Mouse (Mus musculus): ENCODE results near the gene Pdia4. TPM values are rescaled to one million over a fixed set of nuclear protein-coding genes. Genes with fewer than 3 reads are reported as not detected.
A peak's percentile ranks its signal among the peaks of the same experiment; 100 is the strongest.
"Not testable (repeated sequence)": the region's sequence is repeated elsewhere in the genome, so short reads cannot be mapped to it uniquely, and the experiment has no call there.

The Pdia4 gene
- 228 and 351 TPM in 2 replicates for polyA plus RNA-seq (2014; fragmentation: Nextera tagmentation; extraction: Ambion mirVana)

- Histone ChIP-seq H3K4me3 (ENCODE audit: low read length) (peak within 1 kb of the TSS; percentile 63), H3K27ac (ENCODE audit: low read depth, low read length) (peak within 1 kb of the TSS; percentile 94), H3K9ac (ENCODE audit: low read depth, low read length) (peak within 1 kb of the TSS; percentile 79), H3K4me2 (replicated peaks; ENCODE audit: low read depth, low read length) (peak within 1 kb of the TSS; percentile 93), H3K4me1 (ENCODE audit: control insufficient read depth, insufficient read depth, low read length) (peaks cover 18% of the 10 kb centered on the region), H3K27me3 (ENCODE audit: control insufficient read depth, insufficient read depth, low read length) (no peaks in the 10 kb centered on the region), H3K9me3 (ENCODE audit: control insufficient read depth, low read length) (no peaks in the 10 kb centered on the region), H3K36me3 (ENCODE audit: control insufficient read depth, insufficient read depth, low read length) (peaks cover 4% of the 10 kb centered on the region; the same call in 1 of the 2 replicates)
- ATAC-seq (ENCODE audit: low FRiP score, low TSS enrichment): peak; percentile 99
- under 1% methylated on average over 44 of the region's 44 CpGs for WGBS
Measured at GRCm38 (mm10) chr6:47813257-47813878, at the start of gene Pdia4. Gene Pdia4, minus strand, starts transcription at chr6:47813430.

- ATAC-seq (ENCODE audit: low FRiP score, low TSS enrichment); H3K4me1 ChIP-seq (ENCODE audit: control insufficient read depth, insufficient read depth, low read length); H3K9ac ChIP-seq (ENCODE audit: low read depth, low read length); H3K4me3 ChIP-seq (ENCODE audit: low read length); H3K27me3 ChIP-seq (ENCODE audit: control insufficient read depth, insufficient read depth, low read length); H3K9me3 ChIP-seq (ENCODE audit: control insufficient read depth, low read length); H3K4me2 ChIP-seq (replicated peaks; ENCODE audit: low read depth, low read length); H3K27ac ChIP-seq (ENCODE audit: low read depth, low read length): not testable (repeated sequence)
- peaks cover 27% of the 10 kb centered on the region for H3K36me3 ChIP-seq (ENCODE audit: control insufficient read depth, insufficient read depth, low read length)
- WGBS: 95% methylated on average over 3 of the region's 3 CpGs
Measured at GRCm38 (mm10) chr6:47857729-47858128, 44.5 kb upstream of the Pdia4 start.

GRCm38 (mm10) chr6:47857241-47857640 lies 44.0 kb upstream of the Pdia4 start:
- Histone ChIP-seq H3K27ac (ENCODE audit: low read depth, low read length) (no peak overlapping the region), H3K9ac (ENCODE audit: low read depth, low read length) (no peak overlapping the region), H3K4me3 (ENCODE audit: low read length) (no peak overlapping the region), H3K9me3 (ENCODE audit: control insufficient read depth, low read length) (no peaks in the 10 kb centered on the region), H3K4me2 (replicated peaks; ENCODE audit: low read depth, low read length) (no peak overlapping the region), H3K4me1 (ENCODE audit: control insufficient read depth, insufficient read depth, low read length) (no peaks in the 10 kb centered on the region), H3K36me3 (ENCODE audit: control insufficient read depth, insufficient read depth, low read length) (peaks cover 24% of the 10 kb centered on the region), H3K27me3 (ENCODE audit: control insufficient read depth, insufficient read depth, low read length) (no peaks in the 10 kb centered on the region)
- no peak for ATAC-seq (ENCODE audit: low FRiP score, low TSS enrichment)
- WGBS: 94% methylated on average over 6 of the region's 6 CpGs

- H3K4me3 ChIP-seq (ENCODE audit: low read length): no peak overlapping the region
- no peaks in the 10 kb centered on the region for H3K27me3 ChIP-seq (ENCODE audit: control insufficient read depth, insufficient read depth, low read length)
- H3K4me1 ChIP-seq (ENCODE audit: control insufficient read depth, insufficient read depth, low read length): no peaks in the 10 kb centered on the region
- H3K9me3 ChIP-seq (ENCODE audit: control insufficient read depth, low read length): no peaks in the 10 kb centered on the region
- peaks cover 6% of the 10 kb centered on the region; the same call in 1 of the 2 replicates for H3K36me3 ChIP-seq (ENCODE audit: control insufficient read depth, insufficient read depth, low read length)
- H3K4me2 ChIP-seq (replicated peaks; ENCODE audit: low read depth, low read length): no peak overlapping the region
- ATAC-seq (ENCODE audit: low FRiP score, low TSS enrichment): no peak
- H3K9ac ChIP-seq (ENCODE audit: low read depth, low read length): no peak overlapping the region
- H3K27ac ChIP-seq (ENCODE audit: low read depth, low read length): no peak overlapping the region
Measured at GRCm38 (mm10) chr6:47845779-47846178, 32.5 kb upstream of the Pdia4 start.

GRCm38 (mm10) chr6:47842337-47842736 lies 29.1 kb upstream of the Pdia4 start:
- H3K27ac ChIP-seq (ENCODE audit: low read depth, low read length): no peak overlapping the region
- no peaks in the 10 kb centered on the region for H3K27me3 ChIP-seq (ENCODE audit: control insufficient read depth, insufficient read depth, low read length)
- H3K9me3 ChIP-seq (ENCODE audit: control insufficient read depth, low read length): no peaks in the 10 kb centered on the region
- peaks cover 11% of the 10 kb centered on the region; the same call in 1 of the 2 replicates for H3K36me3 ChIP-seq (ENCODE audit: control insufficient read depth, insufficient read depth, low read length)
- no peak overlapping the region for H3K4me2 ChIP-seq (replicated peaks; ENCODE audit: low read depth, low read length)
- H3K9ac ChIP-seq (ENCODE audit: low read depth, low read length): no peak overlapping the region
- ATAC-seq (ENCODE audit: low FRiP score, low TSS enrichment): no peak
- WGBS: 100% methylated on average over 1 of the region's 1 CpGs
- H3K4me1 ChIP-seq (ENCODE audit: control insufficient read depth, insufficient read depth, low read length): no peaks in the 10 kb centered on the region
- no peak overlapping the region for H3K4me3 ChIP-seq (ENCODE audit: low read length)

- Histone ChIP-seq H3K27ac (ENCODE audit: low read depth, low read length) (no peak overlapping the region), H3K9me3 (ENCODE audit: control insufficient read depth, low read length) (no peaks in the 10 kb centered on the region), H3K4me2 (replicated peaks; ENCODE audit: low read depth, low read length) (no peak overlapping the region), H3K9ac (ENCODE audit: low read depth, low read length) (no peak overlapping the region), H3K36me3 (ENCODE audit: control insufficient read depth, insufficient read depth, low read length) (peaks cover 11% of the 10 kb centered on the region; the same call in 1 of the 2 replicates), H3K4me3 (ENCODE audit: low read length) (no peak overlapping the region), H3K4me1 (ENCODE audit: control insufficient read depth, insufficient read depth, low read length) (no peaks in the 10 kb centered on the region), H3K27me3 (ENCODE audit: control insufficient read depth, insufficient read depth, low read length) (no peaks in the 10 kb centered on the region)
- 95% methylated on average over 2 of the region's 2 CpGs for WGBS
- ATAC-seq (ENCODE audit: low FRiP score, low TSS enrichment): no peak
Measured at GRCm38 (mm10) chr6:47841831-47842230, 28.6 kb upstream of the Pdia4 start.

- no peak for ATAC-seq (ENCODE audit: low FRiP score, low TSS enrichment)
- Histone ChIP-seq H3K9ac (ENCODE audit: low read depth, low read length) (no peak overlapping the region), H3K27me3 (ENCODE audit: control insufficient read depth, insufficient read depth, low read length) (no peaks in the 10 kb centered on the region), H3K4me1 (ENCODE audit: control insufficient read depth, insufficient read depth, low read length) (no peaks in the 10 kb centered on the region), H3K27ac (ENCODE audit: low read depth, low read length) (no peak overlapping the region), H3K4me2 (replicated peaks; ENCODE audit: low read depth, low read length) (no peak overlapping the region), H3K9me3 (ENCODE audit: control insufficient read depth, low read length) (no peaks in the 10 kb centered on the region), H3K4me3 (ENCODE audit: low read length) (no peak overlapping the region), H3K36me3 (ENCODE audit: control insufficient read depth, insufficient read depth, low read length) (peaks cover 11% of the 10 kb centered on the region; the same call in 1 of the 2 replicates)
- 83% methylated on average over 1 of the region's 1 CpGs for WGBS
Measured at GRCm38 (mm10) chr6:47841077-47841476, 27.8 kb upstream of the Pdia4 start.

DNA sequence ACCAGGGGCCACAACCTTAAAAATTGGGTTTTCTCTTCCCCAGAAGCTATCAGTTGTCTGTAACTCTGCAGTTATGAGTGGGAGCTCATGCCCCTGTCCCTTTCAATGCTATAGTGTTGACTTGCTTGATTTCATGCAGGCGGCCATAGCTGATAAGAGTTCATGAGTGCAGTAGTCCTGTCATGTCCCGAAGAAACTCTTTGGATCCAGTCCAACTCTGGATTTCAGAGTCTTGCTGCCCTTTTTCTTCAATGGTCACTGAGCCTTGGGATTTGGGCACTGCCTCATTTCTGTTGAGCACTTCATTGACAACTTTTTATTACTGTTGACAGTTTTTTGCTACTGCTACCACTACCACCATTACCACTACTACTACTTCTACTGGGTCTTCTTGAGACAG lies 24.4 kb upstream of the Pdia4 start:
- Histone ChIP-seq H3K4me1 (ENCODE audit: control insufficient read depth, insufficient read depth, low read length) (no peaks in the 10 kb centered on the region), H3K4me3 (ENCODE audit: low read length) (no peak overlapping the region), H3K36me3 (ENCODE audit: control insufficient read depth, insufficient read depth, low read length) (peaks cover 11% of the 10 kb centered on the region; the same call in 1 of the 2 replicates), H3K4me2 (replicated peaks; ENCODE audit: low read depth, low read length) (no peak overlapping the region), H3K27me3 (ENCODE audit: control insufficient read depth, insufficient read depth, low read length) (no peaks in the 10 kb centered on the region), H3K9me3 (ENCODE audit: control insufficient read depth, low read length) (no peaks in the 10 kb centered on the region), H3K9ac (ENCODE audit: low read depth, low read length) (no peak overlapping the region), H3K27ac (ENCODE audit: low read depth, low read length) (no peak overlapping the region)
- 81% methylated on average over 2 of the region's 2 CpGs for WGBS
- ATAC-seq (ENCODE audit: low FRiP score, low TSS enrichment): no peak

GRCm38 (mm10) chr6:47835984-47836521 lies 22.8 kb upstream of the Pdia4 start:
- peak; percentile 85 for ATAC-seq (ENCODE audit: low FRiP score, low TSS enrichment)
- Histone ChIP-seq H3K36me3 (ENCODE audit: control insufficient read depth, insufficient read depth, low read length) (peaks cover 7% of the 10 kb centered on the region; the same call in 1 of the 2 replicates), H3K4me1 (ENCODE audit: control insufficient read depth, insufficient read depth, low read length) (no peaks in the 10 kb centered on the region), H3K27me3 (ENCODE audit: control insufficient read depth, insufficient read depth, low read length) (no peaks in the 10 kb centered on the region), H3K9me3 (ENCODE audit: control insufficient read depth, low read length) (no peaks in the 10 kb centered on the region), H3K4me3 (ENCODE audit: low read length) (peak overlapping the region; percentile 96), H3K9ac (ENCODE audit: low read depth, low read length) (peak overlapping the region; percentile 94), H3K4me2 (replicated peaks; ENCODE audit: low read depth, low read length) (peak overlapping the region; percentile 59), H3K27ac (ENCODE audit: low read depth, low read length) (peak overlapping the region; percentile 92)
- under 1% methylated on average over 49 of the region's 49 CpGs for WGBS
